Mouse (Mus musculus) neutrophil, adult 59 days (primary cell): Measurements from ENCODE around the gene Sgsm3. TPM values are rescaled to one million over a fixed set of nuclear protein-coding genes. Genes with fewer than 3 reads are reported as not detected.

Experiments
- total RNA-seq, 2 experiments: library from RNA; stranded (reverse); gene quantifications; 1 replicate in 1 of 2; 2 replicates in 1 of 2; pipeline ENCODE4 v1.2.4; 2023

Sgsm3 gene
- 1 to 10 TPM; 5.2 to 7.6 TPM for total RNA-seq

DNA sequence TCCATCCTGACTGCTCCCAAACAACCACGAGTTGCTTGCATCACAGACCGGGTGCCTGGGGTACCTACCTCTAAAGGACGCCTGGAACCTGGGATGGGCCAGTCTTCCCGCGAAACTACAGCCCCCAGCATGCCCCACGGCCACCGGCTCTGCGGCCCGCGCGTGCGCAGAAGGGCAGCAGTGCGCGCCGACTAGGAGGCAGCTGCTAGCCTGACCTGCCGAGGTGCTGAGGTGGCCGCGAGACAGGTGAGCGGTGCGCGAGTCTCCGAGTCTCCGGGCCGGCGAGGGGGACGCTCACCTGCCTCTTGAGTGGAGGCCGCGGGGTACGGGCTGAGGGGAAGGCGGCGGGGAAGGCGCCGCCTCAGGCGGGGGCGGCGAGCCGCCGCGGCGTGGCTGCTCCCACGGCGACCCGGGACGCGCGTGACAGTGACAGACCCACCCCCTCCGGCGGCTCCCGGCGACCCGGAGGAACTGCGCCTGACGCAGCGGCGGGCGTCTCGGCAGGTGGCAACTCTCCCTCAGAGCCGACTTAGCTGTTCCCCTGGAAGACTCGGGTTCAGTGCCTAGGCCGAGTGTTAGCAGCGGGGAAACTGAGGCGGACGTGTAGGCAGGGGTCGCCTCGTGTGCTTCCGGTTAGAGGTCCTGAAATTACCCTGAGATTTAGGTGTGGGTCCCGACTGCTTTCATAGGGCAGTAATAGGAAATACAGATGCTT, at the start of gene Sgsm3:
Sgsm3 (plus strand) TSS at position 146 of the 715 bp plus-strand sequence.

DNA sequence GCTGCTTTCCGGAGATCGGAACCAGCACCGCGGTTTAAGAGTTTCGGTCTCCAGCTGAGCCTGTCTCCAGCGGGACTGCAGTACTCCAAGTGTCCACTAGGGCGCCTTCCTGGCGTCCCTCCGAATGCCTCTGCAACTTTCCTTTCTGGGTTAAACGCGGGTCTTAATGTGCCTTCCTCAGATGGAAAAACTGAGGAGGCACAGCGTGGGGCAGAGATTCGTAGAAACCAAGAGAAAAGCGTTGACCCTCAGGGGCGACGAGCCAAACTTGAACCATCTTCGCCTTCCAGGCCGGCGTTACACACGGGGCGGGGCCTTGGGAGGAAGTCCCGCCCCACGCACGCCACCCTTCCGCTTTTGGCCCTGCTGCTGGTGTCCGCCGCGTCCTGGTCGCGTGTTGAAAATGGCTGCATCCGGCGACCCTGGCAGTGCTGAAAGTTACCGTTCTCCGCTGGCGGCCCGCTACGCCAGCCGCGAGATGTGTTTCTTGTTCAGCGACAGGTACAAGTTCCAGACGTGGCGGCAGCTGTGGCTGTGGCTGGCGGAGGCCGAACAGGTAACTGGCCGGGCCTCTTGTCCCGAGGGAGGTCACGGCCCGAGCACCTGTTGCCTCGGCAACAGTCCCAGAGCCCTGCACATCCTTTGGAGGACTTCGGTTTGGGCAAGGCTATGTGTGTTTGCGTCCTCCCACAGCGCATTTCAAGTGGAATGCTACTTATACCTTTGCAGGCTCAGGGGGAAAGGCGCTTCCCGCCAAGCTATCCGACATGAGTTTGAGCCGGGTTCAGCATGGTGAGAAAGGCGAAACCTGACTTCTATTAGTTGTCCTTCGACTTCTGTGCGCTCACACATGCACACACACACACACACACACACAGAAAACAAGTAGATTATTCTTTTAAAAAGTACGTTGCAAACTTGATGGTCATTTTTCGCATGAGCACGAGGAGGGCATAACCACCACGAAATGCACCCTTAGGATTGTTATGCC, 29.1 kb upstream of the Sgsm3 start, which contains the start of gene Adsl:
Adsl (plus strand) TSS at position 346 of the 991 bp plus-strand sequence.

Other genes with a start within 250 kb of the Sgsm3 start
- 10 to 100 TPM; 20.9 to 21.3 TPM for gene Adsl, start 29.3 kb upstream of the Sgsm3 start, total RNA-seq
- 100 to 1,000 TPM; 194 to 218 TPM for gene Mrtfa, start 213.0 kb downstream of the Sgsm3 start, total RNA-seq